Mouse (Mus musculus): ENCODE measurements around the gene Nmrk2. TPM values are rescaled to one million over a fixed set of nuclear protein-coding genes. Genes with fewer than 3 reads are reported as not detected.
"Not testable (repeated sequence)": the region's sequence is repeated elsewhere in the genome, so short reads cannot be mapped to it uniquely, and the experiment has no call there.

Nmrk2 gene
- polyA plus RNA-seq, 1 experiment from 2014 or later: not detected

DNA sequence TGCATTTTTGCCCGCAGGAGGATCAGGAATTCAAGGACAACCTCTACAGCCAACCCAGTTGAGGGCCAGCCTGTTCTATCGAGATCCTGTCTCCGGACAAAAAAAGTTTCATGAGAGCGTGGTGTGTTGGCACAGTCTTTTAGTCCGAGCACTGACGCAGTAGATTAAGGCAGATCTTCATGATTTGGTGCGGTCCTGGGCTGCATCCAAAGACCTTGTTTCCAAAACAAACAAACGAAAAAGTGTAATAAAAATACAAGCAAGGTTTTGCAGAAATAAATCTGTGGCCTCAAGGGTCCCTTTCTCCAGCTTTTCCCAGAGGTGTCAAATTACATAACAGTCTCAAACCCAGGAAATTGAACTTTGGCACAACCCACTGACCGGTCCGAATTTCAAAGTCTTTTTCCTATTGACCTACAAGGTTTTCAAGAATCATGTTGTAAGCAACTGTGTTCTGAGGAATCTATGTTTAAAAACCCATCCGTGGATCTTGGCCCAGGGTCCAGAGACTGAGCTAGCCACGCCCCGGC, 25.9 kb downstream of the Nmrk2 start:
- DNase-seq: no peak

DNA sequence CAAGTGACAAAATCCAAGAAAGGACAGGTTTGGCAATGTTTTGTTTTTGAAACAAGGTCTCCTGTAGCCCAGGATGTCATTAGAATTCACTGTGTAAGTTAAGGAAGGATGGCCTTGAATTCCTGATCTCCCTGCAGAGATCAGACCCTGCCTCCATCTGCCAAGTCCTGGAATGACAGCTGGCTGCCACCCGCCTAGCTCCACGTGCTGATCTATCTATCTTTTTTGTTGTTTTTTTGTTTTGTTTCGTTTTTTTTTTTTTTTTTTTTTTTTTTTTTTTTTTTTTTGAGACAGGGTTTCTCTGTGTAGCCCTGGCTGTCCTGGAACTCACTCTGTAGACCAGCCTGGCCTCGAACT, 26.5 kb downstream of the Nmrk2 start:
- peak overlapping the region; percentile 93 for H3K27ac ChIP-seq (ENCODE audit: low read depth)
- ATAC-seq; H3K9me3 ChIP-seq (ENCODE audit: low read length); H3K27me3 ChIP-seq (ENCODE audit: insufficient read depth, low read length); DNase-seq; H3K9ac ChIP-seq (replicated peaks): not testable (repeated sequence)
- H3K4me2 ChIP-seq (ENCODE audit: low read depth, low read length): peak overlapping the region; percentile 84
- peaks cover 27% of the 10 kb centered on the region for H3K36me3 ChIP-seq (replicated peaks; ENCODE audit: insufficient read depth, low read length)
- 9% methylated on average over 4 of the region's 4 CpGs for WGBS (ENCODE audit: insufficient replicate concordance)
- peak overlapping the region; percentile 6; the same call in 1 of the 2 replicates for H3K4me3 ChIP-seq (ENCODE audit: low read depth, low read length)
- peaks cover 31% of the 10 kb centered on the region for H3K4me1 ChIP-seq (ENCODE audit: insufficient read depth)

More for the DNA sequence above, 25.9 kb downstream of the Nmrk2 start:
- Histone ChIP-seq H3K4me3 (ENCODE audit: low read depth, low read length) (peak overlapping the region; percentile 82), H3K4me2 (ENCODE audit: low read depth, low read length) (peak overlapping the region; percentile 84), H3K4me1 (ENCODE audit: insufficient read depth) (peaks cover 31% of the 10 kb centered on the region), H3K36me3 (replicated peaks; ENCODE audit: insufficient read depth, low read length) (peaks cover 34% of the 10 kb centered on the region), H3K27me3 (ENCODE audit: insufficient read depth, low read length) (no peaks in the 10 kb centered on the region), H3K9ac (replicated peaks) (peak overlapping the region; percentile 51), H3K27ac (ENCODE audit: low read depth) (peak overlapping the region; percentile 93), H3K9me3 (ENCODE audit: low read length) (no peaks in the 10 kb centered on the region)
- WGBS (ENCODE audit: insufficient replicate concordance): 11% methylated on average over 13 of the region's 13 CpGs
- ATAC-seq: no peak
- no peak for TF ChIP-seq CTCF (IDR thresholded peaks at IDR 0.05; ENCODE audit: low read depth)
- TF ChIP-seq EP300 (IDR thresholded peaks at IDR 0.05; ENCODE audit: low read depth): no peak

DNA sequence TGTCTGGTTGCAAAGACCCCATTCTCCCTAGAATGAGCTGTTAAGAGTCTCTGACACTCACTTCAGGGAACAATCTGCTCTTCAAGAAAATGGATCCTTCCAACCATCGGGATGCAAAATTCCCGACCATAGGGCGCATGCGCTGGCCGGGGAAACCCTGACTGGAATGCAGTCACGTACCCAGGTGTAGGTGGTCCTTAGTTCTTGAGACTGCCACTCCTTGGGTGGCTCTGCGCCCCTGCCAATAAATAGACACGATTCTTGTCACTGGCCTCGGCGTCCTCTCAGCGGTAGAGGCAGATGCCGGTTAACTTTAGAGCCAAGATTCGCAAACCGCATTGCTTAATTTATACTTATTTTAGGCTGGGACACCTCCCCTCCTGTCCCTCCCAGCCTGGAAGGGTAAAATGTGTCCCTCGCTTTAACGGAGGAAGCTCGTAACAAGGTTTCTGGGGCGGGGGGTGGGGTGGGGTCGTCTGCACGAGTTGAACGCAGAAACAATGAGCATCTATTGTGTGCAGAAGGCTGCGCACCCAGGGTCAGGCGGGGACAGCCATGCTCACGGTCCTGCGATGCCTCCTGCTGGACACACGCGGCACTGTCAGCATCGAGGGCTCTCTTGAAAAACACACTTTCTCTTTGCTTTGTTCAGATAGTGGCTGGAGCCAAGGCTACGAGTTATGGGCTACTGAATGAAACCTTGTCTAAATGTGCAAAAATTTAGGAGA, 27.1 kb downstream of the Nmrk2 start:
- H3K4me1 ChIP-seq (ENCODE audit: insufficient read depth): peaks cover 31% of the 10 kb centered on the region
- H3K36me3 ChIP-seq (replicated peaks; ENCODE audit: insufficient read depth, low read length): peaks cover 22% of the 10 kb centered on the region
- H3K4me2 ChIP-seq (ENCODE audit: low read depth, low read length): peak overlapping the region; percentile 84
- H3K27me3 ChIP-seq (ENCODE audit: insufficient read depth, low read length): no peaks in the 10 kb centered on the region
- WGBS (ENCODE audit: insufficient replicate concordance): 9% methylated on average over 29 of the region's 29 CpGs
- ATAC-seq: peak; percentile 25
- peak overlapping the region; percentile 6; the same call in 1 of the 2 replicates for H3K4me3 ChIP-seq (ENCODE audit: low read depth, low read length)
- TF ChIP-seq EP300 (IDR thresholded peaks at IDR 0.05; ENCODE audit: low read depth) (no peak), CTCF (IDR thresholded peaks at IDR 0.05; ENCODE audit: low read depth) (peak; percentile 98)
- H3K27ac ChIP-seq (ENCODE audit: low read depth): peak overlapping the region; percentile 93
- no peaks in the 10 kb centered on the region for H3K9me3 ChIP-seq (ENCODE audit: low read length)
- peak; percentile 91 for DNase-seq
- no peak overlapping the region for H3K9ac ChIP-seq (replicated peaks)

DNA sequence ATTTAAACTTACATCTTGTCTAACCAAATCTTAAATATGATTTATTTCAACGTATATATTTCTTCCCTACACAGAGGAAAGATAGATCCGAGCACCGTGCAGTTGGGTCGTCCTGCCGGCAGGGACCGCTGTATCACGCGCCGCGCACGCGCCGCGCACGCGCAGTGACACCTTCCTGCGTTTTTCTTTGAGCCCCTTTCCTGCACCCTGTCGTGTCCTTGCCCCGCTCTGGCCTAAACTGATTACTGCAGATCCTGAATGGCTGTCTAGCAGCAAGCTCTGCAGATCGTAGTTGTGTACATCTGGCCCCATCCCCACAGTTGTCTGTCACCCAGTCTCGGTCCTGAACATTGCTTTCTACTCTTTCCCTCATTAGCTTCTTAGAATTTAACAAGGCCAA, 28.7 kb downstream of the Nmrk2 start:
- ATAC-seq: peak; percentile 12; the same call in 1 of the 2 replicates
- 7% methylated on average over 21 of the region's 21 CpGs for WGBS (ENCODE audit: insufficient replicate concordance)
- TF ChIP-seq EP300 (IDR thresholded peaks at IDR 0.05; ENCODE audit: low read depth): no peak
- peak; percentile 96 for TF ChIP-seq CTCF (IDR thresholded peaks at IDR 0.05; ENCODE audit: low read depth)

DNA sequence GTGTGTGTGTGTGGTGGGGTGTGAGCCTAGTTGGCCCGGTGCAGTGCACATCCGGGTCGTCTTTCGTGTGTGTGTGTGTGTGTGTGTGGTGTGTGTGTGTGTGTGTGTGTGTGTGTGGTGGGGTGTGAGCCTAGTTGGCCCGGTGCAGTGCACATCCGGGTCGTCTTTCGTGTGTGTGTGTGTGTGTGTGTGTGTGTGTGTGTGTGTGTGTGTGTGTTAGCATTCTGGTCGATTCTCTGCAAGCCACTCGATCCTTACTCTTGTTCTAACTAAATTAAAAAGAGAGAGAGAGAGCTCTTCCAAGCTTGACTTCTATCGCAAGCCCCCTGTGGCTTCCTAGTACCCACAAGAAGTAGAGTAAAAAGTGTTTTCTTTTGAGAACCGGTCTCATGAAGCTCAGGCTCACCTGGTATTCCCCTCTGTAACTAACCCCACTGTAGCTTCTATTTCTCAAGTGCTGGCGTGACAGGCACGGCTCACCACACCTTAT, 32.4 kb downstream of the Nmrk2 start:
- H3K9ac ChIP-seq (replicated peaks); H3K36me3 ChIP-seq (replicated peaks; ENCODE audit: insufficient read depth, low read length); DNase-seq; H3K4me3 ChIP-seq (ENCODE audit: low read depth, low read length); H3K27me3 ChIP-seq (ENCODE audit: insufficient read depth, low read length); H3K9me3 ChIP-seq (ENCODE audit: low read length): not testable (repeated sequence)
- Histone ChIP-seq H3K4me1 (ENCODE audit: insufficient read depth) (peaks cover 22% of the 10 kb centered on the region), H3K4me2 (ENCODE audit: low read depth, low read length) (peak overlapping the region; percentile 43), H3K27ac (ENCODE audit: low read depth) (peak overlapping the region; percentile 50; the same call in 1 of the 2 replicates)
- peak; percentile 45 for ATAC-seq
- 15% methylated on average over 8 of the region's 14 CpGs for WGBS (ENCODE audit: insufficient replicate concordance)

More for the DNA sequence above, 28.7 kb downstream of the Nmrk2 start:
- Histone ChIP-seq H3K4me1 (ENCODE audit: insufficient read depth) (peaks cover 33% of the 10 kb centered on the region), H3K27me3 (ENCODE audit: insufficient read depth, low read length) (no peaks in the 10 kb centered on the region), H3K27ac (ENCODE audit: low read depth) (peak overlapping the region; percentile 68), H3K9me3 (ENCODE audit: low read length) (no peaks in the 10 kb centered on the region), H3K4me2 (ENCODE audit: low read depth, low read length) (peak overlapping the region; percentile 57), H3K36me3 (replicated peaks; ENCODE audit: insufficient read depth, low read length) (peaks cover 5% of the 10 kb centered on the region), H3K9ac (replicated peaks) (0 out of 2 replicates have a peak overlapping the region, but pooled peaks have one; percentile 17), H3K4me3 (ENCODE audit: low read depth, low read length) (0 out of 2 replicates have a peak overlapping the region, but pooled peaks have one; percentile 14)
- peak; percentile 87 for DNase-seq

DNA sequence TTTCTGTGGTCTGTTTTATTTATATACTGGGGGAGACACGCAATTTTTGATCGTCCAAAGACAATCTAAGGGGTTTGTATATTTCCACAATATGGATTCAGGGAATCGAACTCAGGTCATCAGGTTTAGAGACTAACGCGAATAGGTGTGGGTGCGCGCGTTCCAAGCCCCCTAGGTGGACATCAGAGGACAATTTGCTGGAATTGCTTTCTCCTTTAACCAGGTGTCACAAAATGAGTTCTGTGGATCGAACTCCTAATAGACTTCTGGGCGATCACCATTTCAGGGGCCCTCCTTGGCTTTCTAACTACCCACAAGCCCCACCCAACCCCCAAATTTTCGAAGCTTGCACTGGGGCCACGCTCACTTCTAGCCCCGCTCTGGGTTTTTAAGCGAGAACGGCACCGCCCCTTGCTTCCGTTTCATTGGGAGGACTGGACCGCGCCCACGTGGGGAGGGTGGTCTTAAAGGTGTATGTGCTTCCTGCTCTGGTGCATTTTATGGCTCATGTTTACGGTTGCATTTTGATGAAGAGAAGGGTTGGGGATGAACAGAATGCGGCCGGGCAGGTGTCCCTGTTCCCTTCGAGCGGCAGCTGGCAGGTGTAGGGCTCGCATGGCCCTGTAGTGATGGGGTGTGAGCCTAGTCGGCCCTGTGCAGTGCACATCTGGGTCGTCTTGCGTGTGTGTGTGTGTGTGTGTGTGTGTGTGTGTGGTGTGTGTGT, 33.2 kb downstream of the Nmrk2 start:
- DNase-seq: peak; percentile 90
- Histone ChIP-seq H3K27ac (ENCODE audit: low read depth) (peak overlapping the region; percentile 88), H3K36me3 (replicated peaks; ENCODE audit: insufficient read depth, low read length) (peaks cover 7% of the 10 kb centered on the region; the same call in 1 of the 2 replicates), H3K4me2 (ENCODE audit: low read depth, low read length) (peak overlapping the region; percentile 91), H3K9ac (replicated peaks) (peak overlapping the region; percentile 41), H3K27me3 (ENCODE audit: insufficient read depth, low read length) (no peaks in the 10 kb centered on the region), H3K4me1 (ENCODE audit: insufficient read depth) (peaks cover 22% of the 10 kb centered on the region), H3K4me3 (ENCODE audit: low read depth, low read length) (peak overlapping the region; percentile 83), H3K9me3 (ENCODE audit: low read length) (no peaks in the 10 kb centered on the region)
- peak; percentile 44 for ATAC-seq
- 1% methylated on average over 29 of the region's 29 CpGs for WGBS (ENCODE audit: insufficient replicate concordance)
- TF ChIP-seq CTCF (IDR thresholded peaks at IDR 0.05; ENCODE audit: low read depth) (no peak), EP300 (IDR thresholded peaks at IDR 0.05; ENCODE audit: low read depth) (no peak)
